Mouse (Mus musculus): ENCODE results near the gene Sesn3. TPM values are rescaled to one million over a fixed set of nuclear protein-coding genes. Genes with fewer than 3 reads are reported as not detected.

Sesn3 gene
- total RNA-seq, 2 experiments from 2014 or later: 31.3 to 32.9 TPM

GRCm38 (mm10) chr9:14382256-14382791 lies 107.5 kb downstream of the Sesn3 start:
- intact Hi-C loops (cut with DNase I): loop anchor here (5.0 kb wide), 1 partner anchor 115 kb away; no protein-coding TSS in a partner anchor
- DNase-seq: no peak

Other genes starting within 250 kb of the Sesn3 start
- gene Endod1, start 106.4 kb downstream of the Sesn3 start, total RNA-seq (2021): 10 to 100 TPM in 1 of 2 experiments, 1 to 10 TPM in 1; 9.4 to 11.4 TPM
- not detected for gene Kdm4d, start 225.4 kb downstream of the Sesn3 start, total RNA-seq (2021)
- 10 to 100 TPM; 67.3 to 69.4 TPM for gene Cwc15, start 225.6 kb downstream of the Sesn3 start, total RNA-seq (2021)

All from heart, postnatal 14 days (tissue).